Mouse (Mus musculus): ENCODE results near the gene Otulin.

Otulin gene

GRCm38 (mm10) chr15:27613255-27613654 is 17.2 kb downstream of the Otulin start:
- DNase-seq (ENCODE audit: low spot score in 2 of 2), result no peak

- peak; percentile 76 to 84 for DNase-seq (ENCODE audit: low spot score in 2 of 2)
These were observed 17.8 kb downstream of the Otulin start for GRCm38 (mm10) chr15:27612533-27613221.

GRCm38 (mm10) chr15:27609554-27609953 is 20.9 kb downstream of the Otulin start:
- no peak for DNase-seq (ENCODE audit: low spot score in 2 of 2)

- DNase-seq (ENCODE audit: low spot score in 2 of 2), result no peak
These were observed 25.2 kb downstream of the Otulin start for GRCm38 (mm10) chr15:27605252-27605651.

- DNase-seq (ENCODE audit: low spot score in 2 of 2), result no peak
These were observed 25.9 kb downstream of the Otulin start for GRCm38 (mm10) chr15:27604558-27604957.

- no peak for DNase-seq (ENCODE audit: low spot score in 2 of 2)
These were observed 30.0 kb downstream of the Otulin start for GRCm38 (mm10) chr15:27600524-27600923.

- no peak for DNase-seq (ENCODE audit: low spot score in 2 of 2)
These were observed 31.6 kb downstream of the Otulin start for GRCm38 (mm10) chr15:27598786-27599385.

- no peak for DNase-seq (ENCODE audit: low spot score in 2 of 2)
These were observed 33.0 kb downstream of the Otulin start for GRCm38 (mm10) chr15:27597516-27597915.

GRCm38 (mm10) chr15:27596463-27597140 is 33.9 kb downstream of the Otulin start:
- DNase-seq (ENCODE audit: low spot score in 2 of 2), result peak; percentile 52 to 72

- no peak for DNase-seq (ENCODE audit: low spot score in 2 of 2)
These were observed 34.9 kb downstream of the Otulin start for GRCm38 (mm10) chr15:27595560-27595959.

GRCm38 (mm10) chr15:27594973-27595372 is 35.5 kb downstream of the Otulin start:
- no peak for DNase-seq (ENCODE audit: low spot score in 2 of 2)

- DNase-seq (ENCODE audit: low spot score in 2 of 2), result peak; percentile 66
These were observed 36.8 kb downstream of the Otulin start for GRCm38 (mm10) chr15:27593717-27594116.

- peak in 1 of 2 experiments; percentile 56 for DNase-seq (ENCODE audit: low spot score in 2 of 2)
These were observed 37.7 kb downstream of the Otulin start for GRCm38 (mm10) chr15:27592620-27593320.

GRCm38 (mm10) chr15:27590812-27591211 is 39.7 kb downstream of the Otulin start:
- DNase-seq (ENCODE audit: low spot score in 2 of 2), result no peak

GRCm38 (mm10) chr15:27588087-27588826 is 42.2 kb downstream of the Otulin start:
- DNase-seq (ENCODE audit: low spot score in 2 of 2), result no peak

GRCm38 (mm10) chr15:27586093-27586480 is 44.4 kb downstream of the Otulin start:
- DNase-seq (ENCODE audit: low spot score in 2 of 2), result no peak

GRCm38 (mm10) chr15:27585466-27586092 is 44.9 kb downstream of the Otulin start:
- no peak for DNase-seq (ENCODE audit: low spot score in 2 of 2)

GRCm38 (mm10) chr15:27583620-27584019 is 46.9 kb downstream of the Otulin start:
- DNase-seq (ENCODE audit: low spot score in 2 of 2), result no peak

- peak; percentile 68 for DNase-seq (ENCODE audit: low spot score in 2 of 2)
These were observed 47.5 kb downstream of the Otulin start for GRCm38 (mm10) chr15:27583042-27583441.

GRCm38 (mm10) chr15:27582428-27582827 is 48.1 kb downstream of the Otulin start:
- DNase-seq (ENCODE audit: low spot score in 2 of 2), result peak in 1 of 2 experiments; percentile 44

GRCm38 (mm10) chr15:27581640-27582039 is 48.9 kb downstream of the Otulin start:
- no peak for DNase-seq (ENCODE audit: low spot score in 2 of 2)

All from right cerebral cortex, adult 2 months (tissue).